Mouse (Mus musculus) urinary bladder, postnatal 4 days (tissue): ENCODE data around the gene Itpr2.
"Not testable (repeated sequence)": the region's sequence is repeated elsewhere in the genome, so short reads cannot be mapped to it uniquely, and the experiment has no call there.

ENCODE experiments used
- DNase-seq, 2 experiments: peaks; one replicate each; pipeline ENCODE4 v3.0.0; 2021 to 2022; ENCODE audit warnings: low spot score in 2 of 2

Itpr2 gene

DNA sequence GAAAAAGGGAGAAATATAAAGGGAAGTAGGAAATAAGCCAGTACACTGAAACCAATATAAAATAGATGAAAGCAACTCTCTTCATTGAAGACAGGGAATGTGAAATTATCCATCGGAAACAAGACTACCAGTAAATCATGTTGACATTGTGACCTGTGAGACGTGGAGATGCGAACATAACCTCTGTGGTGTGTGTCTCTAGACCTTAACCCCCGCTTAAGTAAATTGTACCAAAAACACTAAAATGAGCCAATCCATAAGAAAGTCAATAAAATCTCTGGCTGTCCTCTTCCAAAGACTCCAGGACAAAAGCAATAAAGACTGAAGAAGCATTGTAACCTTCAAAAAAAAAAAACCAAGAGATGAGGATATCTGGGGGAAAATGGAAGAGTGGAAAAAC lies 31.6 kb downstream of the Itpr2 start:
- no peak for DNase-seq

DNA sequence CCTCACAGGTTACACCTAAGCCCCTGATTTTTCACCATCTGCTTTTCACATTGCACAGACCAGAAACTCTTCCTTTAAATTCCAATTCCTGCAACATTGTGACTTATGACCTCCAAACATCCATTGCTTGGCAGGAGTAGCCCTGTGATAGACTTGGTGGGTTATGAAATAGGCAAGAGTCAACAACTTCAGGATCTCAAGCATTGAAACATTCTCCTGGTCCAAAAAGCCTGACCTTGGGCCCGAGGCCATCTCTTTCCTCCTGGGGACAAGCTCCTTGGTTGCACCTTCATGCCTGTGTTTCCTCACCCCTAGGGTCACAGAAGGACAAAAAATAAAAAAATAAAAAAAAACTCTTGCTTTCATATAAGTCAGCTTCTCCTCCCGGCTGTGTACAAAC lies 32.1 kb downstream of the Itpr2 start:
- DNase-seq, result no peak

DNA sequence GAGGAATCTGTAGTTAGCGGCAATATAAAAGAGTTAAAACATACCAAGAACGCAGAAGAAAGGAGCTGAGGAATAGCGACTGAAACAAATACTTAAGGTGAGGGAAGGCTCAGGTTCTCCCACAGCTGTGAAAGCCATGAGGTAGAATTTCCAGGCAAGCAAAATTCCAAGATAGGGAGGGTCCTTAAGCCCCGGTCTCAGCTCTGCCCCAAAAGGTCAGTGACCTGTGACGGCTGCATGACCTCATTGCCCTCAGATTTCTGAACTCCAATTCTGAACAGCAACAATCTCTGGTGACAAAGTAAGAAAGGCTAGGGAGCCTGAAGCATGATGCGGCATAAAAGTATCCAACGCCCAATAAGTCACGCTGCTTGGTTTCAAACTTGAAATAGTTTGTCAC lies 33.7 kb downstream of the Itpr2 start:
- no peak for DNase-seq

DNA sequence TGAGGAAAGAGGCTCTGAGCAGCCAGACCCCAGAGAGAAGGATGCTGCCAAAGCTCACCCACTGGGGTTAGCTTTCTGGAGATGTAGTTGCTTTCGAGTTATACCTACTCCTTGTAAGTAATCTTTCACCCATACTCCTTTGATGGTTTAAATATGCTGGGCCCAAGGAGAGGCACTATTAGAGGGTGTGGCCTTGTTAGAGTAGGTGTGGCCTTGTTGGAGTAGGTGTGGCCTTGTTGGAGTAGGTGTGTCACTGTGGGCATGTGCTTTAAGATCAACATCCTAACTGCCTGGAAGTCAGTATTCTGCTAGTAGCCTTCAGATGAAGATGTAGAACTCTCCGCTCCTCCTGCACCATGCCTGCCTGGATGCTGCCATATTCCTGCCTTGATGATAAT lies 37.4 kb downstream of the Itpr2 start:
- not testable (repeated sequence) for DNase-seq

DNA sequence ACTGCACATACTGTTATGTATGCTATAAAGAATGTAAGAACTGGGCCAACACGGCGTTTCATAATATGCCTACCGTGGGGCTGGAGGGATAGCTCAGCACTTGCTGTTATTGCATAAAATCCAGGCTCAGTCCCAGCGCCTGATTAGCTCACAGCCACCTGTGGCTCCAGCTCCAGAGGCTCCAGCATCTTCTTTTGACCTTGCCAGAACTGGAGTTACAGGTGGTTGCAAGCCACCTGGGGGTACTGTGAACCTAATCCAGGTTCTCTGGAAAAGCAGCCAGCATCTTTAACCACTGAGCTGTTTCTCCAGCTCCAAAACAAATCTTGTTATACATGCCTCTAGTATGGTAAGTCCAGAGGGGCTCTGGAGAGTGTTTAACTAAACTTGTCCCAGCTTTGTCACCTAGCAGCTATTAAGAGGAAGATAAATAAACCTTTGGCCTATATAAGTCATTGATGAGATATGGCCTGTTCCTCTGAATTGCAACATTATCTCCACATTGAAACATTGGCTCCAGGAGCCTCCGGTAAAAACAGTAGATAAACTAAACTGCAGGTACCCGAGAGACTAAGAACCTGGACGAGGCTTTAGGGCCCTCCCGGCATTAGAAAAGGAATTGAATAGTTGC lies 37.9 kb downstream of the Itpr2 start:
- no peak for DNase-seq

DNA sequence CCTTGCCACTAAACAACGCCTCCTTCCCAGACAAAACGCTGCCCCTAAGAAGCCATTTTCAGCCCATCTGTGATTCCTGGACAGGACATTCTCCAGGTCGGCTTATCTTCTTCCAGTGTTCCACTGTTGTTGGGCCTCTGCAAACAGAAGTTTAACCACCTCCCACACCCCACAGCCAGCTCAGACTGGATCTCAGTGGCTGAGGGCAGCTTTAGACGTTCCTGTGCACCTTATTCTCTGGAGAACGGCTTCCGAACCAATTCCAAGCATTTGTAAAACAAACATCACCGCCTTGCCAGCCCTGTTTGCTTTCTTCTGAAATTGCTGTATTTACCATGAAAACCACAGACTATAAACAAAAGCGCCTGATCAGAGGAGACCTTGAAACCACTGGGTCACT lies 41.1 kb downstream of the Itpr2 start:
- no peak for DNase-seq

DNA sequence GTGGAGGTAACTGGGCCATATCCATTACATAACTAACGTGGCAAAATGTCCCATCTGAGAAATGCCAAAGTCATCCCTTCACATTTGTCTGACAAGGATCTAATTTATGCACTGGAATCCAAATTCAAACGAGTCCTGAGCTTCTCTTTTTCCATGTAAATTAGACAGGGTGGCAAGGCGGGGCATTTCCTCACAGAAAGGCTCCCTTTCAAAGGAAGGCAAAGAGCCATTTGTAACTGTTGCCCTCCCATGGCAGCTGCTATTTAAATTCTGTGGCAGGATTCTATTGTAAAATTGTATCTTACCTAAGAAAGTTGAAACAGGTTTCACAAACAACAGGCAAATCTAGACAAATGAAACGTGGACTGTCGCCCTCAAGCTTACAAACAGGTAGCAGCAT lies 43.6 kb downstream of the Itpr2 start:
- DNase-seq, result no peak

DNA sequence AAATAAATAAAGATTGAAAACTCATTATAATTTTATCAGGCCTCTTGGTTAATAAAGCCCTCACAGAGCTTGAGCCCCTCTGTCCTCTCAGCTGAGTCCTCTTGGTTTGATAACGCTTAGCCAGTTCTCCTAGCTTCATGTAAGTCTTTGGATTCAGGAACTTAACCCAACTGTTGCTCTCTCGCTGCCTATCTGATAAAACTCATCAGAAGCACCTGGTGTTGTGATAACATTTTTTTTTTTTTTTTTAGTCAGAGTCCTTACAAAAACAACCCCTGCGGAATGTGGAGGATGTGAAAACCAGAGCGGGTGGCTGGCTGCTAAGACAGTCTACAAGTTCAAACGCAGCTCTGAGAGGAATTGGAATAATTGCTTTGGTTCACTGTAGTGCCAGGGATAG lies 45.3 kb downstream of the Itpr2 start:
- no peak for DNase-seq

DNA sequence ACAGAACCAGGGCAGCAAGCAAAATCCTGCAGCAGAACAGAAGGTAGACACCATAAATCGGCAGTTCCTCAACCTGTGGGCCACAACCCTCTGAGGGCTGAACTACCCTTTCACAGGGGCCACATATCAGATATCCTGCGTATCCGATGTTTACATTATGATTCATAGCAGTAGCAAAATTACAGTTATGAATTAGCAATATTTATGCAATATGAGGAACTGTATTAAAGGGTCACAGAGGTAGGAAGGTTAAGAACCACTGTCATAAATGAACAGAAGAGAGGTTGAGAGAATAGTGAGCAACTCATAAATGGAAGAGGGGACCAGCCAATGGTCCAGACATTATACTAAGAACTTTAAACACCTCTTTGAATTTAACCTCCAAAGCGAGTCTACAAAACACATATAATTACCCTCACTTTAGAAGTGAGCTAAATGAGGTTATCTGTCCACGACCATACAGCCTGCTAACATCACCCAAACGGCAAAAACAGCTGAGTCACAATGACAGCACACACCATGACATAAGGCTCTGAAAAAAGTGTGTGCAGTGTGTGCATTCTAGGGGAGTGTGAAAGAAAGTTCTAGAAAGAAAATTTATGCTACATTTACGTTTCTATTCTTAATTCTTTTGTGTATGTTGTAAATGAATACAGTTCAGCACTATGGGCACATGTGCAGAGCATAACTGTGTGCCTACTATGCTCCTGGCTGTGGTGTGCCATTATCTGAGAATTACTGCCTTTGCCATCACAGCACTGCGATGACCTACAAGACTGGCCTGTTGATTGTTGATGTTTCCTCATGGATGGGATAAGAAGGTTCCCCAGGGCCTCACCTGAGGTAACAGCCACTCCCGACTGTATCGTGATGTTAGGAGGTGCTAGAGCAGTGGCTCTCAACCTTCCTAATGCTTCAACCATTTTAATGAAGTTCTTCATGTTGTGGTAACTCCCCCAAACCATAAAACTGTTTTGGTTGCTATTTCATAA lies 47.2 kb downstream of the Itpr2 start:
- DNase-seq, result no peak

DNA sequence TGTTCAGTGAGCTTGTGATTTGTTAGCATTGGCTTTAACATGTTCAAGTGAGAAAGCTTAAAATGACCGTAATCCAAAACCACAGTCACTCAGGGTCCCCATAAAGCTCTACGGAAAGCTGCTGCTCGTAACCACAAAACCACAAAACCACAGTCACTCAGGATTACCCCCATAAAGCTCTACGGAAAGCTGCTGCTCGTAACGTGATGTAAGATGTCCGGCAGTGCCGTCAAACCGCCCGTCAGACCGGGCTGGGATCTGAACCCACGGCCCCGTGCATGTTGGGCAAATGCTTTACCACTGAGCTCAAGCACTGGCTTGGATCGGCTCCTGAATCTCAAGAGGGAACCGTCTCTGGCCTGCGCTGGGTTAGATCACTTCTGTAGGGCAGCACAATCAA lies 49.5 kb downstream of the Itpr2 start:
- DNase-seq, result no peak

DNA sequence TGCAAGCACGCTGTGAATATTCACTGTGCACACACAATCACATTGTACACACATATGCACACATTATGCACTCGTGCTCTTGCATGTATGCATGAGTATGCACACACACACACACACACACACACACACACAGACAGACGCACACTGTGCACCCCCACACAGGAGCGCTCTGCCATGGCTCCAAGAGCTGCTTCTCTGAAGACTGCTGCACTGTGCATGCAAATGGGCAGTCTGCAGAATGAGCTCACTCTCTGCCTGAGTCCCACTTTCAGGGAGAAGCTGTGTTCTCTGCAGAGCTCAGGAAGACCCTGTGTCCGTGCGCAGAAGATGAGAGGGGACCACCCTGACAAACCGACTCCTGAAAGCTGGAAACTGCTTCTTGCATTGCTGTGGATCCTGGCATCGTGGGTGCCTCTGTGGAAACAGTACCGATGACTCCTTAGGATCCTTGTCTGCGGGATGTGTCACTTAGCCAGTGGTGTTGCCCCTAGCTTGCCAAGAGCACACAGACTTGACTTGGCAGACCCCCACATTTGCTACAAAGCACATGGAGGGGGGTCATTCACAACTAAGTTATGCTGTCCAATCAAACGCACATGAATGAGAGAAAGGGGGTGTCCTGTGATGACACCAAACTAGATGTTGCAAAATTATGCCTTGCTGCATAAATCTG lies 55.9 kb downstream of the Itpr2 start:
- no peak for DNase-seq

DNA sequence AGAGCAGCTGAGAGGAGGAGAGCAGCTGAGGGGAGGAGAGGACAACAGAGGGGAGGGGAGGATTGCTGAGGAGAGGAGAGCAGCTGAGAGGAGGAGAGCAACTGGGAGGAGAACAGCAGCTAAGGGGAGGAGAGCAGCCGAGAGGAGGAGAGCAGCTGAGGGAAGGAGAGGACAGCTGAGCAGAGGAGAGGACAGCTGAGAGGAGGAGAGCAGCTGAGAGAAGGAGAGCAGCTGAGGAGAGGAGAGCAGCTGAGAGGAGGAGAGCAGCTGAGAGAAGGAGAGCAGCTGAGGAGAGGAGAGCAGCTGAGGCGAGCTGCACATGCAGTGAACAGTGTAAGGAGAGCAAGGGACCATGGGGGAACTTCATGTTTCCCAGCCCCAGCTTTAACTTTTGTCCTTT lies 62.2 kb downstream of the Itpr2 start:
- DNase-seq, result no peak

DNA sequence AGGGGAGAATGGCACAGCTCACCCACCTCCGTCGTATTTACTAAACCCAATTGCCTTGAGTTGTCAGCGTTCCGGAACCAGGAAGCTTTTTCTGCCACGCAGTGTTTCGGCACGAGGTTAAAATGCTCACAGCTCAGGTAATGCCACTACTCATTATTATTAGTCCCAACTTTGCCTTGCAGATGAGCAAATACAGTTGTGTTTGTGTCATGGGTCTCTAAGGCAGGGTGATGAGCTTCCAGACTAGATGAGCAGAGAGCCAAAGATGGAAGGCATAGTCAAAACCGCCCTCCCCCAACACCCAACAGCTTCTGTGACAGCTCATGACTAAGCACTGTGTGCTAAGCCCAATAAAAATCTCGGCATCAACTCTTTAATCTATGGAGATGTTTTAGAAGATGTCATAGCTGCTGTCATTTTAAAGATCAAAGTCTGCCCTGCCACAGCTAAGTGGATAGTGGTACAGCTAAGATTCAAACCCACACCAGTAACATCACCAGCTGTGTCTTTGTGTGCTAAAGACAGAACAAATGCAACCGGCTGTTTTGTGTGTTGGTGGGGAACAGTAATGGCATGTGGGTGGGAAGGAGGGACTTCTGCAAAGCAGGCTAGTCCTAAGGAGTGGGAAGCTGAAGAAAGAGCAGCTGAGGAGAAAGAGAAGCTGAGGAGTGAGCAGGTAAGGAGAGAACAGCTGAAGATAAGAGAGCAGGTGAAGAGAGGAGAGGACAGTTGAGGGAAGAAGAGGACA lies 62.8 kb downstream of the Itpr2 start:
- no peak for DNase-seq

DNA sequence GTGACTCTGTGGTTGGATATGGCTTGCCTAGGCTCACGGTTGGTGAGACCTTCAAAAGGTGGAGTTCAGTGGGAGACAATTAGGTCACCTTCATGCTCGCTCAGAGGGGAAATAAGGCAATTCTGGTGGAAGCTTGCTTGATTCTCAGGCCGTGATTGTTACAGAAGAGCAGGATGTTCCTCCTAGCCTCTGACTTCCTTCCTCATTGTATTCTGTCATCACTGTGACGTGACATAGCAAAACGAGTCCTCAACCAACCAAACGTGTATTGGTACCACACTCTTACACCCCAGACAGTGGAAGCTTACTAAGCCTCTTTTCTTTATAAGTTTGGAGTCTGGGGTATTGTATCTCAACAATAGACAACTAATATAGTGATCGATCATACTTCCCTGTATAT lies 64.0 kb downstream of the Itpr2 start:
- no peak for DNase-seq

DNA sequence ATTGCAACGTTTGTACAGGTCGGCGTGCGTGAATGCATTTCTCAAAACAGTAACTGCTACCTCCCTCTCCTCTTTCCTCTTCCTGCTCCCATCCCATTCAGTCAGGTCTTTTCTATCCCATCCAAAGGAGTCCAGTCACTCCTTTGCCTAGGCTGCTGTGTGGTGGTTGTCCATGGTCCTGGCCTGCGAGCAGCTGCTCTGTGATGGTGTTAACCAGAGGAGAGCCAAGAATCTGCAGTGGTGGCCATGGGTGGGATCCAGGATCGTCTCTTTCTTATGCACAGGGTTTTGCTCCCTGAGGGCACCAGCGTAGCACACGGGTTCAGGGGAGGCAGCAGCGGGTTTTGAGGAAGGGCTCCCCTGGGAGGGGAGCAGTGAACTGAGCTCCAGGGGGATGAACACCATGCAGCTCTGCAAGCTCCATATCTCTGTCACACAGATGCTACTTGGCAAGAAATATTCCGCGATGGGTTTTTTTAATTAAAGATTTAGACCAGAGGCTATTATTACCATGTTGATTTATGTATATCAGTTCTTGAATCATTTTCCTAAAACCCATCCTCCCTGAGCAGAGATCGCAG lies 65.0 kb downstream of the Itpr2 start:
- peak in 1 of 2 experiments; percentile 54 for DNase-seq

DNA sequence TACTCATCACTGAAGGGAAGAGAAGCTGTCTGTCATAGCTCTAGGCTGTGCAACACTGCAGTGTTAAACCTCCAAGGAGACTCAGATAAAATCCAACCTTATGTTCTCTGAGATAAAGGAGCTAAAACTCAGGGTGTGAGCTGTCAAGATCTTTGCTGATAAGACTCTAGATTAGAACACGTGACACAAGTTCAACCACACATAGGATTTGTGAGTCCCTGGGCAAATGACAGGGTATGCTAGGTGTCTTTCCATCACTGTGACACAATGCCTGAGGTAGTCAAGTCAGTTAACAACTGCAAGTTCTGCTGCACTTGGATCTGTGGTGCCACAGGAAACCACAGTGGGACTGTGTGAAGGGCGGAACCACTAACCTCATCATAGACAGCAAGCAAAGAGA lies 67.8 kb downstream of the Itpr2 start:
- DNase-seq, result peak in 1 of 2 experiments; percentile 1

DNA sequence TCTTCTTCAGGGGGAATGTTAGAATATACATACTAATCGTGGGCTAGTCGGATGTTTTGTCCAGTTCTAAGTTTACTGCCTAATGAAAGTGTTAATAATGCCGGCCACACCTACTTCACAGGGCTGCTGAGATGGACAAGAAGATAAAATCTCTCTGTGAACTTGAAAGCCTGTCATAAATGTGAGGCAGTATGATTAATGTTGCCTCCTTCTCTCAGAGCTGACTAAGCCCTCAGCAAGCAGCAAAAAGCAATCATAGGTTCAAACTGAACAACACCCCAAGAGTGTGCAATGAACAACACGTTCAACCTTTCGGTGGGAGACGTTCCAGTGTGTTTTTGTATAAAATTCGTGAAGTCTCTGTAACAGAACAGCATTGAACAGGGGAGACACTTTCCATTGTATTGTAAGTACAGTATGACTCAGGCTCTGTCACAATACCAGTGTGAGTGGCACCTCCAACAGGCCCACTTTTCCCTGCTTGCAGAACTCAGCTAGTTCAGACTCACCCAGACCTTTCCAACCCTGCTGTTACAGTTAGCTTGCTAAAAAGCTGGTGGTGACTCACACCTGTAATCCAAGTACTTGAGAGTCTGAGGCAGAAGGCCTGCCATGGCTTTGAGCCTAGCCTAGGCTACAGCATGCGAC lies 69.7 kb downstream of the Itpr2 start:
- DNase-seq, result no peak

DNA sequence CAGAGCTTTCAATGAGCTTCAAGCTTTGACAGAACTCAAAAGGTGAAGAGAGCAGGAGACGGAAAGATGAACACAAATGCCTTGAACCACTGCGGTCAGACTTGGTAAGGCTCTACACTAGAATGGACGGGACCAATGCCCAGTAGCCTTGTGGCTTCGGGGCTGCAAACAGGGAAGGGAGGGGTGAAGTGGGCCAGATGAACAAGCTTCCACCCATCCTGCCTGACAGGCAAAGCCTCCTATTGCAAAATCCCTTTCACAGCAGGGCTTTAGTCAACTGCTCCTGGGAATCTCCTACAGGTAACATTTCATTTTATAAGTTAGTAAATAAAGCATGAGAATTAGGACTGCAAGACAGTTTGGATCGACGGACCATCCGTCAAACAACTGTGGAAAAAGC lies 70.2 kb downstream of the Itpr2 start:
- no peak for DNase-seq

DNA sequence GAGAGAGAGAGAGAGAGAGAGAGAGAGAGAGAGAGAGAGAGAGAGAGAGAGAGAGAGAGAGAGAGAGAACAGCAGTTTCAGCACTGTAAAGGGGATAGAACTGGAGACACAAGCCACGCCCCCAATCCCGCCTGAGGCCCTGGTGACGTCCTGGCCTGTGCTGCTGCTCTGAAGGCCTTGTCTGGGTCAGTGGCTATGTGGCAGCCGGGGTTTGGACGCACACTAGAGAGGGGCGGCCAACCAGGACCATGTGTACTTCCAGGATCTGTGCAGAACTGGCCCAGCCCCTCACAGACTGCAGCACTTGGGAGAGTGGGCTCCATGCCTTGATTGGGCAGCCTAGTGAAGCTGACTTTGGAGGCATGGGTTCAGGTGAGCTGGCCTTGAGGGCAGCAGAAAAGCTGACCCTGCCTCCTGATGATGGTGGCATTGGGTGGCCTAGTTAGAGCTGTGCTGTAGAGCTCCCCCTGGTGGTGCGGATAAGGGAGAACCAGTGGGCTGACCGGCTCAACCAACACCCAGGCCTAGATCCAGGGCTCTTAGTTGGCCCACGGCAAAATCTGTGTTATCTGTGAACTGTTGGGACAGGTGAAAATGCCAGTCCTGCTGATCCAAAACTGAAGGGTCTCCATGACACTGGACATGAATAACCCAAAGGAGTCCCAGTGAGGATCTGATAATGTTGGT lies 72.2 kb downstream of the Itpr2 start:
- peak in 1 of 2 experiments; percentile 58 for DNase-seq

DNA sequence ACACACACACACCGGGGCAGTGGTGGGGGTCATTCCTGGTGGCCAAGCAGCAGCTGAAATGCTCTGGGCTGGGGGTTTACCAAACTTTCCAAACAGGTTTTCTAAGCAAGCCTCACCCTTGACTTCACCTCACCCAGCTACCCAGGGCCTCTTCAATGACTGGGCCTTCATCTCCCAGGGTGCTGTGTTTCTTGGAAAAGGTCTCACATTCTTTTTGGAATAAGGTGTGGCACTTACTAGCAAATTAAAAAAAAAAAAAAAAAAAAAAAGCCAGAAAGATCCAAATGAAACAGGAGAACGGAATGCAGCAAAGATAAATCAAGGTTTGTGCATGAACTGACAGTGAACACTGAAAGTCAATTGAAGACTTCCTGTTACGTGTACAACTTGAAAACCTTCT lies 77.2 kb downstream of the Itpr2 start:
- peak in 1 of 2 experiments; percentile 42 for DNase-seq
